In genomic region chr15:81812696-81813631, GRCm38 (mm10) we compare ENCODE assay signal across 8 mouse cellular contexts. TPM values are rescaled to one million over a fixed set of nuclear protein-coding genes. Genes with fewer than 3 reads are reported as not detected.
DNase-seq lines count a peak whose midpoint lies in the region; ATAC-seq and TF ChIP-seq lines count a peak whose summit lies in the region.
"Had no signal": no experiment of that assay in that cellular context is flagged by ENCODE, and none has a peak within 500 bp of the region (broad histone marks: within the 10 kb centered on the region; RNA-seq: fewer than 3 reads in every experiment).

No protein-coding gene starts in this region.

- no peaks in the 10 kb centered on the region for H3K9me3 ChIP-seq in intestine, embryonic 14.5 days (ENCODE audit: control insufficient read depth, low read length)
- no peaks in the 10 kb centered on the region for H3K9me3 ChIP-seq in neural tube, embryonic 12.5 days

- H3K36me3 ChIP-seq in intestine, embryonic 14.5 days (ENCODE audit: control insufficient read depth, insufficient read depth, low read length) = peaks cover 28% of the 10 kb centered on the region
- H3K36me3 ChIP-seq in neural tube, embryonic 12.5 days = peaks cover 25% of the 10 kb centered on the region

- H3K4me2 ChIP-seq in intestine, embryonic 14.5 days (ENCODE audit: low read length) = peak overlapping the region; percentile 59
- H3K4me2 ChIP-seq in neural tube, embryonic 12.5 days (replicated peaks) = peak overlapping the region; percentile 92

- no peak for TF ChIP-seq CTCF in layer of hippocampus, adult 2 months (conservative IDR thresholded peaks at IDR 0.05)
- no peak for TF ChIP-seq CTCF in embryonic fibroblast, embryonic 13.5 days (IDR thresholded peaks at IDR 0.05; ENCODE audit: borderline replicate concordance, insufficient read depth, low read length)

- no peak for DNase-seq in layer of hippocampus, adult 2 months (ENCODE audit: low spot score in 2 of 2)
- DNase-seq in layer of hippocampus, adult 9-11 months = no peak
- DNase-seq in intestine, embryonic 14.5 days (ENCODE audit: low spot score) = no peak
- no peak for DNase-seq in frontal cortex, postnatal 25 days (ENCODE audit: low spot score in 2 of 2)
- no peak for DNase-seq in adrenal gland, postnatal 10 days
- DNase-seq: lung, postnatal 36 days had no signal

- peak overlapping the region; percentile 67; the same call in 1 of the 2 replicates for H3K9ac ChIP-seq in intestine, embryonic 14.5 days (ENCODE audit: low read length)
- H3K9ac ChIP-seq in neural tube, embryonic 12.5 days = peak overlapping the region; percentile 84; the same call in 1 of the 2 replicates

- peak overlapping the region; percentile 64 for H3K4me3 ChIP-seq in layer of hippocampus, adult 2 months
- H3K4me3 ChIP-seq in embryonic fibroblast, embryonic 13.5 days (ENCODE audit: insufficient read depth, low read length) = peak overlapping the region; percentile 74
- 0 out of 2 replicates have a peak overlapping the region, but pooled peaks have one; percentile 66 for H3K4me3 ChIP-seq in intestine, embryonic 14.5 days (ENCODE audit: low read depth, low read length)
- H3K4me3 ChIP-seq in neural tube, embryonic 12.5 days = 0 out of 2 replicates have a peak overlapping the region, but pooled peaks have one; percentile 79

- H3K27ac ChIP-seq in layer of hippocampus, adult 2 months = peak overlapping the region; percentile 97
- peak overlapping the region; percentile 74; the same call in 1 of the 2 replicates for H3K27ac ChIP-seq in embryonic fibroblast, embryonic 13.5 days (ENCODE audit: insufficient read depth, low read length)
- H3K27ac ChIP-seq in intestine, embryonic 14.5 days (ENCODE audit: low read depth) = no peak overlapping the region
- H3K27ac ChIP-seq in neural tube, embryonic 12.5 days = no peak overlapping the region

- peaks cover 6% of the 10 kb centered on the region for H3K4me1 ChIP-seq in embryonic fibroblast, embryonic 13.5 days (ENCODE audit: control insufficient read depth, insufficient read depth, low read length)
- peaks cover 21% of the 10 kb centered on the region for H3K4me1 ChIP-seq in intestine, embryonic 14.5 days (replicated peaks; ENCODE audit: control insufficient read depth, insufficient read depth, low read length)
- H3K4me1 ChIP-seq in neural tube, embryonic 12.5 days = peaks cover 28% of the 10 kb centered on the region

- WGBS in intestine, embryonic 14.5 days = 60% methylated on average over 7 of the region's 7 CpGs
- WGBS in neural tube, embryonic 12.5 days = 74% methylated on average over 7 of the region's 7 CpGs

- TF ChIP-seq POLR2A in embryonic fibroblast, embryonic 13.5 days (IDR thresholded peaks at IDR 0.05; ENCODE audit: low read depth, low read length) = no peak

- H3K27me3 ChIP-seq in intestine, embryonic 14.5 days (replicated peaks; ENCODE audit: control insufficient read depth, insufficient read depth, low read length) = no peaks in the 10 kb centered on the region
- no peaks in the 10 kb centered on the region for H3K27me3 ChIP-seq in neural tube, embryonic 12.5 days (replicated peaks)

- no peak for ATAC-seq in intestine, embryonic 14.5 days (replicated peaks; ENCODE audit: low FRiP score, low TSS enrichment, low read depth)
- ATAC-seq in neural tube, embryonic 12.5 days (ENCODE audit: low FRiP score, low read depth) = no peak

RNA-seq across cellular contexts. Expression of gene Tef, which starts 10.7 kb away (rescaled TPM):
- total RNA-seq in layer of hippocampus, adult 2 months (2021) = 100 to 1,000 TPM; 273 to 304 TPM
- polyA plus RNA-seq in embryonic fibroblast, embryonic 13.5 days (2011; ENCODE audit: insufficient read length, low read depth, missing spikeins) = 37.4 and 43.1 TPM in 2 replicates
- 17.7 and 21.0 TPM in 2 replicates for polyA plus RNA-seq in intestine, embryonic 14.5 days (2014; fragmentation: Nextera tagmentation; extraction: Ambion mirVana)
- polyA plus RNA-seq in neural tube, embryonic 12.5 days (2016; fragmentation: Nextera tagmentation; extraction: Ambion mirVana) = 23.2 and 24.9 TPM in 2 replicates
- total RNA-seq in adrenal gland, postnatal 10 days (2021) = 10 to 100 TPM; 68.4 to 74.1 TPM

RNA-seq across cellular contexts. Expression of gene Tob2, which starts 45.6 kb away (rescaled TPM):
- total RNA-seq in layer of hippocampus, adult 2 months (2021) = 10 to 100 TPM; 28.6 to 38.4 TPM
- polyA plus RNA-seq in embryonic fibroblast, embryonic 13.5 days (2011; ENCODE audit: insufficient read length, low read depth, missing spikeins) = 21.4 and 22.8 TPM in 2 replicates
- 23.0 TPM in 2 replicates for polyA plus RNA-seq in intestine, embryonic 14.5 days (2014; fragmentation: Nextera tagmentation; extraction: Ambion mirVana)
- 21.6 and 21.7 TPM in 2 replicates for polyA plus RNA-seq in neural tube, embryonic 12.5 days (2016; fragmentation: Nextera tagmentation; extraction: Ambion mirVana)
- 100 to 1,000 TPM; 108 to 183 TPM for total RNA-seq in adrenal gland, postnatal 10 days (2021)

RNA-seq across cellular contexts. Expression of gene Phf5a, which starts 58.7 kb away (rescaled TPM):
- total RNA-seq in layer of hippocampus, adult 2 months (2021) = 10 to 100 TPM; 33.0 to 36.8 TPM
- polyA plus RNA-seq in embryonic fibroblast, embryonic 13.5 days (2011; ENCODE audit: insufficient read length, low read depth, missing spikeins) = 53.0 and 71.3 TPM in 2 replicates
- 179 and 194 TPM in 2 replicates for polyA plus RNA-seq in intestine, embryonic 14.5 days (2014; fragmentation: Nextera tagmentation; extraction: Ambion mirVana)
- 123 and 126 TPM in 2 replicates for polyA plus RNA-seq in neural tube, embryonic 12.5 days (2016; fragmentation: Nextera tagmentation; extraction: Ambion mirVana)
- total RNA-seq in adrenal gland, postnatal 10 days (2021) = 10 to 100 TPM; 58.8 to 62.9 TPM

RNA-seq across cellular contexts. Expression of gene Aco2, which starts 59.1 kb away (rescaled TPM):
- total RNA-seq in layer of hippocampus, adult 2 months (2021) = 100 to 1,000 TPM; 442 to 446 TPM
- polyA plus RNA-seq in embryonic fibroblast, embryonic 13.5 days (2011; ENCODE audit: insufficient read length, low read depth, missing spikeins) = 143 and 150 TPM in 2 replicates
- 171 and 178 TPM in 2 replicates for polyA plus RNA-seq in intestine, embryonic 14.5 days (2014; fragmentation: Nextera tagmentation; extraction: Ambion mirVana)
- polyA plus RNA-seq in neural tube, embryonic 12.5 days (2016; fragmentation: Nextera tagmentation; extraction: Ambion mirVana) = 213 TPM in 2 replicates
- total RNA-seq in adrenal gland, postnatal 10 days (2021) = 1,000 to 10,000 TPM; 2,299 to 2,557 TPM

Comparison
In these comparisons a context has a peak if more than half of its experiments do, and no peak if none do; other contexts are left out.
1. H3K27ac ChIP-seq: peak in layer of hippocampus, adult 2 months (single experiment) and embryonic fibroblast, embryonic 13.5 days (single experiment); none in intestine, embryonic 14.5 days (single experiment) and neural tube, embryonic 12.5 days (single experiment).
2. Peak in every context shown above with its lines, with median percentiles within 50 percentile points of each other: H3K4me3 ChIP-seq.